Mouse (Mus musculus) embryonic facial prominence, embryonic 11.5 days (tissue): ENCODE data around the gene Mllt11. TPM values are rescaled to one million over a fixed set of nuclear protein-coding genes. Genes with fewer than 3 reads are reported as not detected.
"Not testable (repeated sequence)": the region's sequence is repeated elsewhere in the genome, so short reads cannot be mapped to it uniquely, and the experiment has no call there.

Source experiments
- ATAC-seq: fragments of 200-750 bp; cut with Nextera tagmentation; replicated peaks from 2 replicates; pipeline ENCODE4 v1.8.0; 2017; ENCODE audit warnings: low read depth; ENCODE audit not compliant: insufficient number of reproducible peaks, low FRiP score, low TSS enrichment
- DNase-seq: peaks from one replicate; pipeline ENCODE4 v3.0.0-alpha.2; 2015; ENCODE audit warnings: low spot score
- H3K27ac ChIP-seq: fragments of 300-500 bp; sonication (generic); replicated peaks from 2 replicates; pipeline ENCODE4 v1.5.1; 2014; ENCODE audit warnings: mild to moderate bottlenecking, low read depth, low read length, control low read depth
- H3K27me3 ChIP-seq: fragments of 300-500 bp; sonication (generic); 2 replicates; pipeline ENCODE4 v1.6.1; 2014; ENCODE audit warnings: mild to moderate bottlenecking, low read length, moderate library complexity, mixed read lengths; ENCODE audit not compliant: control insufficient read depth, insufficient read depth
- H3K36me3 ChIP-seq: fragments of 300-500 bp; sonication (generic); replicated peaks from 2 replicates; pipeline ENCODE4 v1.6.1; 2014; ENCODE audit warnings: low read depth, mild to moderate bottlenecking, low read length, moderate library complexity, mixed read lengths; ENCODE audit not compliant: control insufficient read depth, insufficient read depth
- H3K4me1 ChIP-seq: fragments of 300-500 bp; sonication (generic); 2 replicates; pipeline ENCODE4 v1.6.1; 2014; ENCODE audit warnings: low read length, mixed read lengths; ENCODE audit not compliant: control insufficient read depth, insufficient read depth
- H3K4me2 ChIP-seq: fragments of 300-500 bp; sonication (generic); 2 replicates; pipeline ENCODE4 v1.6.1; 2014; ENCODE audit warnings: low read depth, mild to moderate bottlenecking, control low read depth, low read length, moderate library complexity
- H3K4me3 ChIP-seq: fragments of 300-500 bp; sonication (generic); 2 replicates; pipeline ENCODE4 v1.5.1; 2014; ENCODE audit warnings: low read depth, low read length, control low read depth
- H3K9ac ChIP-seq: fragments of 300-500 bp; sonication (generic); replicated peaks from 2 replicates; pipeline ENCODE4 v1.6.1; 2014; ENCODE audit warnings: mild to moderate bottlenecking, control low read depth, low read length
- H3K9me3 ChIP-seq: fragments of 300-500 bp; sonication (generic); replicated peaks from 2 replicates; pipeline ENCODE4 v1.6.1; 2016; ENCODE audit warnings: mild to moderate bottlenecking, low read length, inconsistent platforms, mixed read lengths; ENCODE audit not compliant: control insufficient read depth
- WGBS: fragments of 180-500 bp; shearing (Covaris S2); extraction: QIAGEN DNeasy Blood & Tissue Kit; methylation state at CpG from one replicate; pipeline ENCODE4 v1.1.7; 2014; 5-methylcytosine and 5-hydroxymethylcytosine counted together
- polyA plus RNA-seq: library from polyadenylated mRNA; unstranded; fragments of >200 nt; fragmentation: Nextera tagmentation; extraction: Ambion mirVana; gene quantifications from 2 replicates; pipeline ENCODE4 v1.2.1, GENCODE M21; 2014

Gene Mllt11
- polyA plus RNA-seq, 1 experiment from 2014 or later = 52.9 TPM

DNA sequence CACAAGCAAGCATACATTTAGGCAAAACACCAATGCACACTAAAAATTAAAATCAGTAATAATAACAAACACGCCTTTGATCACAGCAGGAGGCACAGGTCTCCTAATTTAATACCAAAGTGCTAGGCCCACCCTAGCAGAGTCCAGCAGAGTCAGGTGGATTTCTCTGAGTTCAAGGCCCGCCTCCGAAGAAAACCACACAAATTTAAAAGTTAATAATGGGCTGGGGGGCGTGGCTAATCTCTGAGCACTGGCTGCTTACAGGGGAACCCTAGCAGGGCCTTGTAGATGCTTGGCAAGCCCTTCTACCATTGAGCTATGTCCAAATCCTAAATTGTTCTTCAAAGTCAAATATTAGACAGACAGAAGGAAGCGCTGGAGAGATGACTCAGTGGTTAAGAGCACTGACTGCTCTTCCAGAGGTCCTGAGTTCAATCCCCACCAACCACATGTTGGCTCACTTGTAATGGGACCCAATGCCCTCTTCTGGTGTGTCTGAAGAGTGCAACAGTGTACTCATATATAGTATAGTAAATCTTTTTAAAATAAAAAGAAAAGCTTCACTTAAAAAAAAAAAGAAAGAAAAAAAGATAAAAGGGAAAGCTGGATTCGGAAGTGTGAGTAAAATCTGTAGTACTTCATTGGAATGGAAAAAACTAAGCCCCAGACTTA, 13.4 kb downstream of the Mllt11 start:
- Histone ChIP-seq H3K9me3 (no peaks in the 10 kb centered on the region), H3K27ac (peak overlapping the region; percentile 96; the same call in 1 of the 2 replicates)

DNA sequence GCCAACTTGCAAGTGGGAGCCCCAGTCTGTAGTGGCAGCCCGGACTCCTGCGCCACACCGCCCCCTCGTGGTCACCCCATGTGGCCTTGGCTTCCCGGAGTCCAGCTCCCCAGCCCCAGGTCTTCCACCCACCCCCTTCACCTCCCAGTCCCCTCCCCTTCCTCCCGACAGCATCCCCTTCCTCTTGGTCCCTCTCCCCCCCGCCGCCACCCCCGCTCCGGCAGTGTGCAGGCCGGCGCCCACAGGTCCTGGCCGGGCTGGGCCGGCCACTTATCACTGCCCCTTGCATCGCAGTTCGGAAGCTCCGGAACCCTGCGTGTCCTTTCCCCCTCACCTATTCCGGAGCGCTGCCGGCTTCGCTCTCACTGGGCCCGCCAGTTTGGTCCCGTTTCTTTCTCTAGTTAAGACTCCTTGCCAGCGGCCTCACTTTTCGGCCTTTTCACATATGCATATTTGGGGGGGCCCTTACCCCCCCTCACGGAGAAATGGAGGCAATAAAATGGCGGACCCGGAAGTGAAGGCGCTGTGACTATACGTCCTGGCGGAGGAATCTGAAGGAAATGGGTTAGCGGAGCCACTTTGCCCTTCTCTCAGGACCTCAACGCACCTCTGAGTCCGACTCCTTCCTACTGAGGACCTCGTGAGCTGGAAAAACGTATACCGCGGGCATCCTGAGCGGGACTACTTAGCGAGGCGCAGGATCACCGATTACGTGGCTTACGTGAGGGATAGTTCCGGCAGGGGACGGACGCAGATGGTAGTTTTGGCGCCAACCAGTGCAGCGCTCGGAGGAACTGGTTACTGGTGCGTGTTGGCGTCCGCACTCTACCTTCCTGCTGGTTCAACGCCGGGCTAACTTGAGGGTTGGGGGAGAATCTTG, 14.5 kb downstream of the Mllt11 start, which contains the start of gene Gabpb2:
Gene Gabpb2, minus strand, starts transcription at position 662 of the 880 bp plus-strand sequence.
- WGBS = under 1% methylated on average over 53 of the region's 56 CpGs
- ATAC-seq = peak; percentile 87
- peak within 1 kb of the TSS; percentile 43 for H3K4me2 ChIP-seq
- no peaks in the 10 kb centered on the region for H3K4me1 ChIP-seq
- H3K27me3 ChIP-seq = no peaks in the 10 kb centered on the region
- H3K27ac ChIP-seq = peak within 1 kb of the TSS; percentile 96
- peak within 1 kb of the TSS; percentile 88 for H3K9ac ChIP-seq
- peak within 1 kb of the TSS; percentile 70 for H3K4me3 ChIP-seq
- H3K9me3 ChIP-seq = no peaks in the 10 kb centered on the region
- DNase-seq = peak; percentile 95
- H3K36me3 ChIP-seq = no peaks in the 10 kb centered on the region; the same call in none of the 2 replicates

More for the DNA sequence above, 13.4 kb downstream of the Mllt11 start:
- H3K4me1 ChIP-seq = no peaks in the 10 kb centered on the region
- no peaks in the 10 kb centered on the region; the same call in none of the 2 replicates for H3K36me3 ChIP-seq
- ATAC-seq = no peak
- peak overlapping the region; percentile 88 for H3K9ac ChIP-seq
- peak overlapping the region; percentile 70 for H3K4me3 ChIP-seq
- 76% methylated on average over 6 of the region's 6 CpGs for WGBS
- peak overlapping the region; percentile 43 for H3K4me2 ChIP-seq
- no peak for DNase-seq
- H3K27me3 ChIP-seq = no peaks in the 10 kb centered on the region

DNA sequence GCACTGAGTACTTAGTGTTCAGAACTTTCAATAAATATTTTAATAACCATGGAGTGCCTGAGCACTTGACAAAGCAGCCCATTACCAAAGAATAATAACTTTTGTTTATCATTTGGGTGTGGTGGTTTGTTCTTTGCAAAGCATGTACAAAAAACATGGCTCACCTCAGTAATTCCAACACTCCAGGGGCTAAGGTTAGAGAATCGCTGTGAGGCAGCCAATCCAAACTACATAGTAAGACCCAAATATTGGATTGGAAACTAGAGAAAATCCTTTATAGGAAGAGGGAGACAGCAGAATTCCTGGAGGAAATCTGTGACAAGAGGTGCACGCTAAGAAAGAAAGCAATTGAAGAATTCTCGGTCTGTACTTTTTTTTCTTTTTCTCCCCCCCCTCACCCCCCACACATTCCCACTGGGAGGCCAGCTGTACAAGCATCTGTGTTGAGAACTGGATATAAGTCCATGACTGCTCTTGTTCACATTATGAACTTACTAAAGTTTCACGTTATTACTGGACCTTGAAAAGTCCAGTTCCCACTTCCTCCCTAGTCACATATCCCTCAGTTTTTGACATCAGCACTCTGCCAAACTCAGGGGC, 15.2 kb downstream of the Mllt11 start:
- Histone ChIP-seq H3K9me3 (no peaks in the 10 kb centered on the region), H3K36me3 (no peaks in the 10 kb centered on the region; the same call in none of the 2 replicates), H3K4me3 (peak overlapping the region; percentile 70), H3K4me2 (peak overlapping the region; percentile 38), H3K27me3 (no peaks in the 10 kb centered on the region), H3K9ac (peak overlapping the region; percentile 88), H3K4me1 (no peaks in the 10 kb centered on the region), H3K27ac (peak overlapping the region; percentile 96; the same call in 1 of the 2 replicates)
- WGBS = 23% methylated on average over 4 of the region's 4 CpGs
- ATAC-seq = peak; percentile 61; the same call in 1 of the 2 replicates
- DNase-seq = no peak

DNA sequence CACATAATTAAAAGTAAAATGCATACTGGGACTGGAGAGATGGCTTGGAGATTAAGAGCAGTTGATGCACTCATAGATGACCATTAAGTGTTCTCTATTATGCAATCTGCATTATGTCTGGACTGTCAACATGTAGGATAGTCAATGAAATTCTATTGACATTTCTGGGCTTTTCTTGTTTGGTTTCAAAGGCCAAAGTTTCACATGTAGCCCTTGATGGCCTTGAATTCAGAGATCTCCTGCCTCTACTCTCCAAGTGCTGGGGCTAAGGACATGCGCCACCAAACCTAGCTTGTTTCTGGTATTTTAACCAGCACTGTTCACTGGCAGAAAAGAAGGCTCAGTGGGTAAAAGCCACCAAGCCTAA, 18.4 kb downstream of the Mllt11 start:
- no peaks in the 10 kb centered on the region for H3K9me3 ChIP-seq
- no peak for DNase-seq
- no peak overlapping the region for H3K27ac ChIP-seq
- H3K4me1 ChIP-seq = no peaks in the 10 kb centered on the region
- H3K9ac ChIP-seq = no peak overlapping the region
- no peak for ATAC-seq
- H3K36me3 ChIP-seq = no peaks in the 10 kb centered on the region
- no peak overlapping the region for H3K4me3 ChIP-seq
- H3K4me2 ChIP-seq = no peak overlapping the region
- no peaks in the 10 kb centered on the region for H3K27me3 ChIP-seq
- 100% methylated on average over 1 of the region's 1 CpGs for WGBS

DNA sequence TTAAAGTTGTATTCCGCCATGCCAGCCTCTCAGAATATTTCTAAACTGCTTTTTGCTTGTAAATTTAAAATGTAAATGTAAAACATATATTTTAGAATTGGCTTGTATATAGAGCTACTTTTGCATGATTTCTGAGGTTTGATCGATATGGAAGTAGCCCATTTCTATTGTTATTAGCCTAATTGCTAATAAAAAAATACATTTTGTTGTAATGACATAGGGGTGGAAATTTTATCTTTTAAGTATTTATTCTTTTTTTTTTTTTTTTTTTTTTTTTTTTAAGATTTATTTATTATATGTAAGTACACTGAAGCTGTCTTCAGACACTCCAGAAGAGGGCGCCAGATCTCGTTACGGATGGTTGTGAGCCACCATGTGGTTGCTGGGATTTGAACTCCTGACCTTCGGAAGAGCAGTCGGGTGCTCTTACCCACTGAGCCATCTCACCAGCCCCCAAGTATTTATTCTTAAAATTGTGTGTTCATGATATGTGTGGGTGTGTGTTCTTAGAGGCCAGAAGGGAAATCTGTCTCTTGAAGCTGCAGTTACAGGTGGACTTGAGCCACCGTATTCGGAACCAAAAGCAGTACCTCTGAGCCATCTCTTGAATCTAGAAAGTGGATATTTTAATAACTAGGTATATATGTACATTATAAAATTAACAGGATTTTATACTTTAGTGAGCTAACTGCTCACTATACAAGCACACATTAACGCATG, 18.9 kb downstream of the Mllt11 start:
- H3K4me2 ChIP-seq, H3K4me1 ChIP-seq, H3K9me3 ChIP-seq, H3K4me3 ChIP-seq, DNase-seq, H3K27me3 ChIP-seq, H3K9ac ChIP-seq, H3K36me3 ChIP-seq, H3K27ac ChIP-seq, ATAC-seq: not testable (repeated sequence)
- WGBS = 95% methylated on average over 7 of the region's 10 CpGs

DNA sequence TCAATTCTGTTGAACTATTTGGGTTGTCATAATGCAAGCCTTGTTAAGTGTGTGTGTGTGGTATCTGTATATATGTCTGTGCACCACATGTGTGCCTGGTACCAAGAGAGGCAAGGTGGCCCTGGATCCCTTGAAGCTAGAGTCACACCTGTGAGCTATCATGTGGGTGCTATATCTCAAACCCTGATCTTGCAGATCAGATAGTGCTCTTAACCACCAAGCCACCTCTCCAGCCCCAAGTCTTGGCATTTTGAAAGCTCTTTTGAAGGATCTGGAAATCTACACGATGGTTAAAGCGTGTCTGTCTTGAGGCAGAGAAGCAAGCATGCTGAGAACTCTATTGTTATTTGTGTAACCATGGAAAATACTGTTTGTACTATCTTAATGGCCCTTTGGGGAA, 21.4 kb downstream of the Mllt11 start:
- Histone ChIP-seq H3K4me1 (no peaks in the 10 kb centered on the region), H3K4me3 (no peak overlapping the region), H3K4me2 (no peak overlapping the region), H3K27me3 (no peaks in the 10 kb centered on the region), H3K9me3 (no peaks in the 10 kb centered on the region), H3K9ac (no peak overlapping the region), H3K36me3 (no peaks in the 10 kb centered on the region), H3K27ac (no peak overlapping the region)
- no peak for ATAC-seq
- DNase-seq = no peak
- 90% methylated on average over 2 of the region's 2 CpGs for WGBS

DNA sequence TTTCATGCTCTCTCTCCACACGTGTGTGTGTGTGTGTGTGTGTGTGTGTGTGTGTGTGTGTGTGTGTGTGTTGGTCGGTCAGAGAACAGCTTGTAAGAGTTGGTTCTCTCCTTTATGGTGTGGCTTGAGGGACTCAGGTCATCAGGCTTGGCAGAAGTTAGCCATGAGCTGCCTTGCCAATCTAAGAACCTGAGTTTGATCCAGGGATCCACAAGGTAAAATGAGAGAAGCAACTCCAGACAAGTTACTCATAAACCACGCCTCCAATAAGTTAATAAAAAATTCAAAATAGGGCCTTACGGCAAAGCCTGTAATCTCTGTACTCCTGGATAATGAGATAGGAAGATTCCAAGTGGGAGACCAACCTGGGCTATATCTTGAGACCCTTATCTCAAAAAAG, 23.7 kb downstream of the Mllt11 start:
- peaks cover 4% of the 10 kb centered on the region for H3K36me3 ChIP-seq
- H3K4me2 ChIP-seq = no peak overlapping the region
- no peaks in the 10 kb centered on the region for H3K9me3 ChIP-seq
- no peaks in the 10 kb centered on the region for H3K27me3 ChIP-seq
- H3K27ac ChIP-seq = no peak overlapping the region
- ATAC-seq = no peak
- no peak overlapping the region for H3K4me3 ChIP-seq
- no peaks in the 10 kb centered on the region for H3K4me1 ChIP-seq
- no peak overlapping the region for H3K9ac ChIP-seq
- 92% methylated on average over 4 of the region's 4 CpGs for WGBS
- no peak for DNase-seq
